Mouse (Mus musculus) bone marrow, adult 2 months (tissue): ENCODE results near the gene Ahrr.

Source experiments
- CTCF ChIP-seq: fragments of 200-500 bp; IDR thresholded peaks from 2 replicates; pipeline ENCODE4 v1.5.1; 2011; ENCODE audit warnings: low read length, control low read depth; ENCODE audit not compliant: control insufficient read depth, insufficient read depth
- POLR2A ChIP-seq: fragments of 200-500 bp; IDR thresholded peaks from 2 replicates; pipeline ENCODE4 v1.6.1; 2011; ENCODE audit warnings: low read depth, mild to moderate bottlenecking, control low read depth, low read length, borderline replicate concordance; ENCODE audit not compliant: control insufficient read depth

- no peak for TF ChIP-seq CTCF
- no peak for TF ChIP-seq POLR2A
Observed at GRCm38 (mm10) chr13:74167492-74167891, 124.6 kb downstream of the Ahrr start.
